Mouse (Mus musculus): ENCODE measurements at regions not wholly inside any gene's neighbourhood (a gene's known extent, or its start where the extent isn't known, plus 50 kb on each side); places are given as distances from the start of the nearest gene placed in this dataset.

DNA sequence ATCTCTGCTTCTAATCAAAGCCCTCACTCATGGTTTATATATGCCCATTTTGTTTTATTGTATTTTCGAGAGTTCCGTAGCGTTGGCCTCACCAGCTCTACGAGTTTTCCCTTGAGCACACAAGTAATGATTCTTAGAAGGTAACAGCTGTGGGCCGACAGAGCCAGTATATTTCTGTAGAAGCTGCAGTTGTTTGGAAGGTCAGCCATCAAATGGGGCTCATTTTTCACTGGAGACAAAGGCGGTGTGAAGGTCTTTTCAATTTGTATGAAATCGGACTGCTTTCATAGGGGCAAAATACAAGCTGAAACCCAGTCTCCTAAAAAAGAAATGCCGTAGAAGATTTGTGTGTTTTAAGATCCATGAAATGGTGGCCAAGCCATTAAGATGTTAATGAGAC is 307.9 kb downstream of the Qk start:
- TF ChIP-seq RCOR1 (IDR thresholded peaks at IDR 0.05; ENCODE audit: low read depth, low read length) (no peak), RAD21 (IDR thresholded peaks at IDR 0.05; ENCODE audit: low read depth, low read length) (no peak), GATA1 (IDR thresholded peaks at IDR 0.05; ENCODE audit: low read depth, low read length) (no peak), SMC3 (IDR thresholded peaks at IDR 0.05; ENCODE audit: low read depth, low read length) (no peak), ZNF384 (IDR thresholded peaks at IDR 0.05; ENCODE audit: low read depth, low read length) (no peak), JUND (IDR thresholded peaks at IDR 0.05; ENCODE audit: low read depth, low read length) (no peak), TCF12 (IDR thresholded peaks at IDR 0.05; ENCODE audit: low read depth, low read length) (no peak), ZKSCAN1 (IDR thresholded peaks at IDR 0.05; ENCODE audit: low read depth, low read length) (no peak), MXI1 (IDR thresholded peaks at IDR 0.05; ENCODE audit: low read depth, low read length) (no peak), NRF1 (IDR thresholded peaks at IDR 0.05; ENCODE audit: insufficient read depth, low read depth, low read length, poor library complexity, severe bottlenecking) (no peak), MEF2A (IDR thresholded peaks at IDR 0.05; ENCODE audit: extremely low read depth, insufficient replicate concordance, low read depth, low read length, poor library complexity, severe bottlenecking) (no peak)
- no peak overlapping the region for H3K27ac ChIP-seq (ENCODE audit: control insufficient read depth, low read depth, low read length)
- H3K9me3 ChIP-seq (replicated peaks; ENCODE audit: insufficient read depth, low read length): no peaks in the 10 kb centered on the region
- no peak for DNase-seq (ENCODE audit: low read depth, low spot score)
- H3K4me3 ChIP-seq (ENCODE audit: control insufficient read depth in 1 of 2, insufficient read depth in 1 of 2, low read depth in 2 of 2, low read length in 2 of 2): no peak overlapping the region
- H3K27me3 ChIP-seq (ENCODE audit: control insufficient read depth in 1 of 2, insufficient read depth in 2 of 2, low read length in 2 of 2): no peaks in the 10 kb centered on the region
- no peaks in the 10 kb centered on the region for H3K36me3 ChIP-seq (ENCODE audit: control insufficient read depth in 1 of 2, insufficient read depth in 2 of 2, low read length in 2 of 2)
- no peaks in the 10 kb centered on the region for H3K79me2 ChIP-seq (ENCODE audit: control insufficient read depth, insufficient read depth, low read length, poor library complexity)
- no peak overlapping the region for H3K9ac ChIP-seq (ENCODE audit: control insufficient read depth, low read depth, low read length, poor library complexity, severe bottlenecking)
- no peaks in the 10 kb centered on the region for H3K4me1 ChIP-seq (ENCODE audit: control insufficient read depth in 1 of 2, insufficient read depth in 2 of 2, low read length in 2 of 2)

DNA sequence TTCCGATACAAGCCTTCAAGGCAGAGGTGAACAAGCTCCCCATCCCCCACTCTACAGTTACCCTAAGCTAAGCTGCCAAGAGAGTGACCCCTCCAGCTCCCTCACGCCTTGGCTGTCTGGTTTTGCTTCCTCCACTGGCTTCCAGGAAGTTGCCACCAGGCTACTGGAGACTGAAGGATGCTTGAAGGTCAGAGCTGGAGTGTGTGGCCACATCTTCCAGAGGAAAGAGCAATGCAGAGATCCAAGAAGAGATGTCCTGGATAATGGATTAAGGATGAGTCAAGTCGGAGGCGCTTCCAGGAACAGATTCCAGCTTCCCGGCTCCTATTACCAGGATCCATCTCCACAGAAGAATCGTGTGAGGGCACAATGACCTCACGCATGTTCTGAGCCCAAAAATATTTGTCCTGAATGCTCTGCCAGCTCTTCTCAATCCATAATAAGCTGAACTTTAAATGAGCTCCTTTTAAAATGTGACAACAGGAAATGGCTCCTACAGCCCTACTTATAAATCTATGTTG is 318.5 kb downstream of the Qk start:
- Histone ChIP-seq H3K79me2 (ENCODE audit: control insufficient read depth, insufficient read depth, low read length, poor library complexity) (no peaks in the 10 kb centered on the region), H3K4me1 (ENCODE audit: control insufficient read depth in 1 of 2, insufficient read depth in 2 of 2, low read length in 2 of 2) (no peaks in the 10 kb centered on the region), H3K9me3 (replicated peaks; ENCODE audit: insufficient read depth, low read length) (no peaks in the 10 kb centered on the region), H3K9ac (ENCODE audit: control insufficient read depth, low read depth, low read length, poor library complexity, severe bottlenecking) (no peak overlapping the region), H3K4me3 (ENCODE audit: control insufficient read depth in 1 of 2, insufficient read depth in 1 of 2, low read depth in 2 of 2, low read length in 2 of 2) (no peak overlapping the region), H3K27ac (ENCODE audit: control insufficient read depth, low read depth, low read length) (no peak overlapping the region), H3K27me3 (ENCODE audit: control insufficient read depth in 1 of 2, insufficient read depth in 2 of 2, low read length in 2 of 2) (no peaks in the 10 kb centered on the region), H3K36me3 (ENCODE audit: control insufficient read depth in 1 of 2, insufficient read depth in 2 of 2, low read length in 2 of 2) (no peaks in the 10 kb centered on the region)
- no peak for DNase-seq (ENCODE audit: low read depth, low spot score)
- TF ChIP-seq MXI1 (IDR thresholded peaks at IDR 0.05; ENCODE audit: low read depth, low read length): no peak
- TF ChIP-seq MAZ (IDR thresholded peaks at IDR 0.05; ENCODE audit: low read depth, low read length): no peak
- TF ChIP-seq USF2 (IDR thresholded peaks at IDR 0.05; ENCODE audit: borderline replicate concordance in 1 of 2, insufficient read depth in 1 of 2, low read depth in 1 of 2, low read length in 2 of 2): no peak
- TF ChIP-seq ZMIZ1 (IDR thresholded peaks at IDR 0.05; ENCODE audit: low read depth, low read length): no peak
- TF ChIP-seq SMC3 (IDR thresholded peaks at IDR 0.05; ENCODE audit: low read depth, low read length): no peak
- TF ChIP-seq ETS1 (IDR thresholded peaks at IDR 0.05; ENCODE audit: low read depth, low read length): no peak
- TF ChIP-seq MAX (IDR thresholded peaks at IDR 0.05; ENCODE audit: low read length): no peak
